Mouse (Mus musculus) lung, adult 2 months (tissue): Measurements from ENCODE around the gene Itpk1. TPM values are rescaled to one million over a fixed set of nuclear protein-coding genes. Genes with fewer than 3 reads are reported as not detected.

Experiments used
- DNase-seq: peaks from one replicate; pipeline ENCODE4 v3.0.0; 2022
- H3K4me1 ChIP-seq: fragments of 200-500 bp; 2 replicates; pipeline ENCODE4 v1.6.1; 2011; ENCODE audit warnings: low read length; ENCODE audit not compliant: control insufficient read depth, insufficient read depth
- H3K4me3 ChIP-seq: fragments of 200-500 bp; replicated peaks from 2 replicates; pipeline ENCODE3; 2011; ENCODE audit warnings: low read depth, mild to moderate bottlenecking, control low read depth, low read length; ENCODE audit errors: extremely low read depth
- CTCF ChIP-seq: fragments of 200-500 bp; IDR thresholded peaks from 2 replicates; pipeline ENCODE4 v1.5.1; 2011; ENCODE audit warnings: mild to moderate bottlenecking, low read length, control low read depth; ENCODE audit not compliant: insufficient read depth
- POLR2A ChIP-seq: fragments of 200-500 bp; IDR thresholded peaks from 2 replicates; pipeline ENCODE4 v1.6.1; 2011; ENCODE audit warnings: low read depth, mild to moderate bottlenecking, control low read depth, low read length, borderline replicate concordance; ENCODE audit errors: extremely low read depth
- WGBS: fragments of 180-500 bp; shearing (Covaris S2); methylation state at CpG from one replicate; pipeline ENCODE4 v1.1.7; 2018; 5-methylcytosine and 5-hydroxymethylcytosine counted together
- polyA plus RNA-seq: library from polyadenylated mRNA; depleted of rRNA; stranded (reverse); fragments of >200 nt; gene quantifications from 2 replicates; pipeline ENCODE4 v1.2.3, GENCODE M21; 2012

The Itpk1 gene
- polyA plus RNA-seq, 1 experiment, result 26.3 TPM

DNA sequence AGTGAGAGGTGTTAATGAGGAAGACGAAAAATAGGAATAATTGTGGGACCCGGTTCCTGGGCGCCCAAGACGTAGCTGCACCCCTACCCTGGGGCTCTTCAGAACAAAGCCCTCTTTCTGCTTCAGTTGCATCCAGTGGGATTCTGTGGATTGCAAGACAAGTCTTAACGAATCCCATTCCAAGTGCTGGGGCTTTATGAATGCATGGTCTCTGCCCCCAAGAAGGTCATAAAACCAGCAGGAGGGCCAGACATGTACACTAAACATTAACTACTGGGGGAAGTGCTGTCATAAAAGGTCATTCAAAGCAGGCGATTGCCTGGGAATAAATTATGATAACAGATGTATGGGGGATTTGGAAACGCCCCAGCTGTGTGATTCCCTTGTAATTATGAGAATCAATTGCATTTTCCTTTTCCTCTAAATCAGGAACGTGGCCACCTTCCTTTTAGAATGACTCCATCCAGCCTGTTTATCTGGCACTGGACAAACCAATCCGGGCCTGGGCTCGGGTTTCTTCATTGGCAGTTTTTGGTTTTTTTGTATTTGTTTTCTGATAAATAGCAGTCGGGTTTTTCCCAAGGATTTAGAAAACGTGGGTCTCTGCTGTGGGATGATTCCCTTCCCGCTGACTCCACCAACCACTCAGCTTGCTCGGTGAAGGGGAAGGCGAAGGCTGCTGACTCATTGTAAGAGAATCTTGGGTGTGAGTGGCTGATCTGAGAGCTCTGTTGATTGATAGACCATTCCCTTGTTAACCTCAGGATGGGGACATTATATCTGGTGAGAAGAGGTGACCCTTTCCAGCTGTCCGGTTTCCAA lies 26.3 kb upstream of the Itpk1 start:
- WGBS, result 36% methylated on average over 16 of the region's 16 CpGs
- H3K4me1 ChIP-seq, result 0 out of 2 replicates have a peak, but pooled peaks cover 2% of the 10 kb centered on the region
- DNase-seq, result no peak
- no peak overlapping the region for H3K4me3 ChIP-seq
- TF ChIP-seq CTCF, result no peak
- no peak for TF ChIP-seq POLR2A

DNA sequence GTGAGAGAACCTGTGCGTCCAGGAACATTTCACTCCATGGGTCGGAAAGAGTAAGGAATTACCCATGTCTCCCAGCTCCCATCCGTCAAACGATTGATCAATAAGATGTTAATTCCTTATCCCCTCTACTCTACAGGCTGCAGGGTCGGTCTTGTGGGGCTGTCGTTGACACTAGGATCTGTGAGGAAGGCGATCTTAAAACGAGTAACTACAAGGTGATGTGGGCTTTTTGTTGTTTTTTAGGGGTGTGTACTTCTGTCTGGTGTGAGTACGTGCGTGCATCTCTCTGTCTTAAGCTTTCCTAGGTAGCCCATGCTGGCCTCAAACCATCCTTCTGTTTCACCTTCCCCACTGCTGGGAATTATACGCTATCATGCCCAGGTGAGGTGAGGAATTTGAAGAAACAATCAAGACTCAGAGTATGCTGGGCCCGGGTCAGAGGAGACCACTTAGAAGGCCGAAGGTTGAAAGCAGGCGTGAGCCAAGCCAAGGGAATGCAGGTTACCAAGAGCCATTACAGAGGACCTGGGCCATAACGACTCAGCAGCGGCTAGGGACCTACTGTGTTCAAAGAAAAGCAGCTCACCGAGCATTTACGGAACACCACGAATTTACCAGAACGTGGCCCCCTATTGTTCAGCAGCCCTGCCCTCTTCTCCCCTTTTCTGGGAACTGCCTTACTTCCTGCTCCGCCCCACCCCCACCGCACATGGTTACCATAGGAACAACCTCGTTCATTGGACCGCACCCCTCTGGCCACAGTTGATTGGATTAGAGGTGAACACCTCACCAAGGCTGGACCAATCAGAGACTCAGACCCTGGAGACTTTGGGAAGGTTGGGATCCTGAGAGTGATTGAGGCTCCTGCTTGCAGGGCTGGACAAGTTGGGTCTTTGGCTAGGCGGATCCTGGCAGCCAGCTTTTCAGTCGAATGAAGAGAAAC lies 25.4 kb upstream of the Itpk1 start:
- WGBS, result 38% methylated on average over 26 of the region's 26 CpGs
- Histone ChIP-seq H3K4me3 (peak overlapping the region; percentile 30), H3K4me1 (0 out of 2 replicates have a peak, but pooled peaks cover 2% of the 10 kb centered on the region)
- TF ChIP-seq CTCF (no peak), POLR2A (0 out of 2 replicates have a peak, but pooled peaks have one; percentile 4)
- DNase-seq, result peak; percentile 56

DNA sequence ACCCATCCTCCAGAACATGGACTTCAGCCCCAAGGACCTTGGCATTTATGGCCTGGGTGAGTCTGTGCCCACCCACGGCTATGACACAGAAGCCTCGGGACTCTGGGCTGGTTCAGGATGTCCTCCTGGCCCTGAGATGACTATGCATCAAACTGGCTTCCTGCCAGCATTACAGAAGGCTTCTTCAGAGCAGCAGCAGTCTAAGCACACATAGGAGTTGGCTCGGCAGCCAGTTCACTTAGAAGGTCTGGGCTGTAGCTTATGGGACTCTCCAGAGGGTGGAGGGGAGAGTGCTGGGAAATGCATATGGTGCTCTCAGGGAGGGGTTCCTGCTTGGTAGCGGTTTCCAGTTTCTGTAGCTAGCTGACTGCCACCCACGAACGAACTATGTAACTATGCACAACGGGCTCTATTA lies 21.0 kb upstream of the Itpk1 start:
- DNase-seq, result no peak
- 58% methylated on average over 7 of the region's 7 CpGs for WGBS
- H3K4me3 ChIP-seq, result no peak overlapping the region
- 0 out of 2 replicates have a peak, but pooled peaks cover 2% of the 10 kb centered on the region for H3K4me1 ChIP-seq
- TF ChIP-seq POLR2A, result no peak
- TF ChIP-seq CTCF, result no peak

DNA sequence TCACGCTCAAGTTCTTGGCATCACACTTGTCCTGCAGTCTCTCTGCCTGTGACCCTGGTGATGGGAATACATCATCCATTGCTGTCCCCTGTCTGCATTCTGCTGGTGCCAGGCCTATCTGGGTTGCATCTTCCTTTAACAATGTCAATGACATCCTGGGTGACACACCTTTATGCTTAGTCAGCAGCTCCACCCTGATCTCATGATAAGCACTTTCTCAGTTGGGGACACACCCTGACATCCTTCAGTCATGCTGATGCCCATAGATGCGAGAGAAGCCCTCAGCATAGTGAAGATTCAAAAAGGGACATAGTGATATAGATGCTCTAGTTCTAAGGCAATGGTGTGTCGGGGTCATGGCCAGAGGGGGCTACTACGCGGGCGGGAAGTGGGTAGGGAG lies 20.4 kb upstream of the Itpk1 start:
- TF ChIP-seq CTCF (no peak), POLR2A (no peak)
- WGBS, result 84% methylated on average over 6 of the region's 6 CpGs
- Histone ChIP-seq H3K4me3 (no peak overlapping the region), H3K4me1 (0 out of 2 replicates have a peak, but pooled peaks cover under 1% of the 10 kb centered on the region)
- no peak for DNase-seq

DNA sequence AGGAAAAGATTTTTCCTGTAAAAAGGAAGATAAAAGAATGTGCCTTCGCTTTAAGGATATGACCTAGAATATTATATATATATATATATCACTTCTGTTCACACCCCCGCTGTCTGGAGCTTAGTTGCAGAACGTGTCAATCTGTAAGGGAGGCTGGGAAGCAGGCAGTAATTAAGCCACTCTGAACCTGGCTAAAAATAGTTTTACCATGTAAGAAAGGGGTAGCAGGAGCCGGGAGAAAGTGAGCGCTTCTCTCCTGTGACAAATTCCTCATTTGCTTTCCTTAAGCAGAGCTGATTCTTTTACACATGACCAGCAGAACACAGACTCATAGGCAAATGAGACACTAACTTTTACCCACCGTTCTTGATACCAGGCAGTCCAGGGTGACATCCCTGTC lies 19.1 kb upstream of the Itpk1 start:
- Histone ChIP-seq H3K4me1 (no peaks in the 10 kb centered on the region), H3K4me3 (no peak overlapping the region)
- TF ChIP-seq POLR2A (no peak), CTCF (no peak)
- WGBS, result 63% methylated on average over 6 of the region's 6 CpGs
- no peak for DNase-seq

DNA sequence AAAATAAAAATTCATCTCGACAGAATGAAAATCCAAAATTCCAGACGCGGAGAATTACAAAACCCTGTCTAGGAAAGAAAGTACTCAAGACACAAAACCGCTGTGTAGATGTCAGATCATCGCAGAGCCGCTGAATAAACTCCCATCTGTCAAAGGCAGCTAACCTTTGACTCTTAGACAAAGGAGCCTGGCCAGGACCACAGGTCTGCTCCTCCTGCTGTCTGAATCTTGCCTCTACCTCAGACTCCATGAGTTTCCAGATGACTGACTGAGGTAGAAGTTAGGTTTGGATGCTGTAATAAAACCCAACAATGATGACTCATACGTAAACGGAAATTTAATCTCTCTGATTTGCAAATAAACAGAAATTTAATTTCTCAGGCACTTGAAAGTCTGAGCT lies 18.2 kb upstream of the Itpk1 start:
- DNase-seq, result no peak
- TF ChIP-seq CTCF, result no peak
- TF ChIP-seq POLR2A, result no peak
- Histone ChIP-seq H3K4me3 (no peak overlapping the region), H3K4me1 (no peaks in the 10 kb centered on the region)
- WGBS, result 70% methylated on average over 8 of the region's 8 CpGs

DNA sequence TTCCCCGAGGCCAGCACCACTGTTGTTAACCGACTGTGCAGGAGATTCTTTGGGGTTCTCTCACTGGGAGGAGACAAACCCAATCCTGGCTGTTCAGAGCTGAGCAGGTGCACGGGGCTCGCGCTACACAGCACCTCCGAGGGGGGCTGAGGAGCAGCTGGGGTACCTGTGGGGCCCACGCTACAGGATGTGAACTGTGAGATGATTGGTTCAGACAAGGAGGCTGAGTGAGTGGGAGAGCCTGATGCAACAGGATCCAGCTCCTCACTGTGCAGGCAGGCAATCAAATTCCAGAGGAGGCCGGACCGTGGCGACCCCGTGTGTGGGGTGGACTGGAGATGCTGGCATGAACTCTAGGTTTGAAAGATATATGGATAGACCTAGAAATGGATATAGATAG lies 17.7 kb upstream of the Itpk1 start:
- no peaks in the 10 kb centered on the region for H3K4me1 ChIP-seq
- no peak for TF ChIP-seq POLR2A
- TF ChIP-seq CTCF, result no peak
- H3K4me3 ChIP-seq, result no peak overlapping the region
- WGBS, result 62% methylated on average over 11 of the region's 11 CpGs
- DNase-seq, result no peak

DNA sequence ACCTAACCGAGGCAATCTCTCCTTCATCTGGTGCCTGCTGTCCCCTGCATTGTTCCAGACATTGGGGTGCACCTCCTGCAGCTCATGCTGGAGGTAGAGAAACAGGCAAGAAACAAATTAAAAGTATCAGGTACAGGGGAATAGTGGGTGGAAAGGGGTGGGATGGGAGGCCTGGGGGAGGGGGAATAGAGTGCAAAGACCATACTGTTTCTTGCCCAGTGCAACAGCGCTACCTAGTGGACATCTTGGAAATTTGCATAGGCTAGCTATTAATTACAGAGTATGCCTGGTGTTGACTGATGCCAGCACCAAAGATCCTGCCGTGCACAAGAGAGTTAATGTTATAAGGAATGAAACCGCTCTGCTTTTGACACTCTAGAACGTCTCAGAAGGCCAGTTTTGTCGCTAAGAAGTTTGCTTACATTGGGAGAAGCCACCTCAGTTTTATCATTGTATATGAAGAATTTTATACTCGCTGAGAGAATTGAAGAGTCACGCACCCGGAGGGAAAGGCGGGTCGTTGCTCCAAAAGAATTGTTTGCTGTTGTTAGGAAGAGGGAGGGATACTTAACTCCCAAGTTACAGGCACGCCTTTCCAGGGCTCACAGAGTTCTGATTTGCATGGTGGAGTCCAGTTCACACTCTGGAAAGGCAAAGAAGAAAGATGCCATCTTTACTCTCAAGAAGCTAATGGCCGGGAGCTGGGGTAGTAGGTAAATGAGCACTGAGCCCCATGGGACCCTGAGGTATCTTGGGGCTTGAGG lies 15.0 kb upstream of the Itpk1 start:
- TF ChIP-seq POLR2A (no peak), CTCF (peak; percentile 64)
- no peak overlapping the region for H3K4me3 ChIP-seq
- H3K4me1 ChIP-seq, result no peaks in the 10 kb centered on the region
- 24% methylated on average over 13 of the region's 13 CpGs for WGBS
- DNase-seq, result no peak
